Mouse (Mus musculus) stomach, embryonic 16.5 days (tissue): Measurements from ENCODE around the gene Nemp1. TPM values are rescaled to one million over a fixed set of nuclear protein-coding genes. Genes with fewer than 3 reads are reported as not detected.

Experiments
- ATAC-seq: fragments of 200-750 bp; cut with Nextera tagmentation; 2 replicates; pipeline ENCODE4 v1.8.0; 2017; ENCODE audit warnings: moderate number of reproducible peaks, moderate TSS enrichment; ENCODE audit not compliant: insufficient read depth, low FRiP score
- H3K27ac ChIP-seq: fragments of 300-500 bp; sonication (generic); 2 replicates; pipeline ENCODE4 v1.5.1; 2014; ENCODE audit warnings: low read length
- H3K27me3 ChIP-seq: fragments of 300-500 bp; sonication (generic); 2 replicates; pipeline ENCODE4 v1.6.1; 2014; ENCODE audit warnings: low read length, control low read depth, mixed read lengths; ENCODE audit not compliant: control insufficient read depth, insufficient read depth
- H3K36me3 ChIP-seq: fragments of 300-500 bp; sonication (generic); 2 replicates; pipeline ENCODE4 v1.6.1; 2014; ENCODE audit warnings: low read length; ENCODE audit not compliant: control insufficient read depth, insufficient read depth
- H3K4me1 ChIP-seq: fragments of 300-500 bp; sonication (generic); 2 replicates; pipeline ENCODE4 v1.6.1; 2014; ENCODE audit warnings: low read length, control low read depth, mixed read lengths; ENCODE audit not compliant: control insufficient read depth, insufficient read depth
- H3K4me2 ChIP-seq: fragments of 300-500 bp; sonication (generic); 2 replicates; pipeline ENCODE4 v1.6.1; 2014; ENCODE audit warnings: low read depth, low read length, mixed read lengths
- H3K4me3 ChIP-seq: fragments of 300-500 bp; sonication (generic); replicated peaks from 2 replicates; pipeline ENCODE4 v1.5.1; 2014; ENCODE audit warnings: mild to moderate bottlenecking, low read length
- H3K9ac ChIP-seq: fragments of 300-500 bp; sonication (generic); 2 replicates; pipeline ENCODE4 v1.6.1; 2014; ENCODE audit warnings: low read length
- H3K9me3 ChIP-seq: fragments of 300-500 bp; sonication (generic); replicated peaks from 2 replicates; pipeline ENCODE4 v1.6.1; 2016; ENCODE audit warnings: low read length, control low read depth; ENCODE audit not compliant: control insufficient read depth
- WGBS: fragments of 180-500 bp; shearing (Covaris S2); extraction: QIAGEN DNeasy Blood & Tissue Kit; methylation state at CpG from one replicate; pipeline ENCODE4 v1.1.7; 2014; 5-methylcytosine and 5-hydroxymethylcytosine counted together
- polyA plus RNA-seq: library from polyadenylated mRNA; unstranded; fragments of >200 nt; fragmentation: Nextera tagmentation; extraction: Ambion mirVana; gene quantifications from 2 replicates; pipeline ENCODE4 v1.2.1, GENCODE M21; 2015

Nemp1 gene
- polyA plus RNA-seq, 1 experiment from 2014 or later = 10.0 TPM

GRCm38 (mm10) chr10:127668093-127669050 lies 1.7 kb downstream of the Nemp1 start, which contains the start of gene Nab2:
Gene Nab2, minus strand, starts transcription at chr10:127668568.
- peak within 1 kb of the TSS; percentile 83 for H3K9ac ChIP-seq
- H3K4me2 ChIP-seq = peak within 1 kb of the TSS; percentile 64
- no peaks in the 10 kb centered on the region for H3K9me3 ChIP-seq
- H3K27ac ChIP-seq = peak within 1 kb of the TSS; percentile 98
- peak within 1 kb of the TSS; percentile 58 for H3K4me3 ChIP-seq
- H3K4me1 ChIP-seq = peaks cover 27% of the 10 kb centered on the region
- H3K36me3 ChIP-seq = no peaks in the 10 kb centered on the region
- H3K27me3 ChIP-seq = no peaks in the 10 kb centered on the region
- 2% methylated on average over 40 of the region's 40 CpGs for WGBS
- ATAC-seq = peak; percentile 51

DNA sequence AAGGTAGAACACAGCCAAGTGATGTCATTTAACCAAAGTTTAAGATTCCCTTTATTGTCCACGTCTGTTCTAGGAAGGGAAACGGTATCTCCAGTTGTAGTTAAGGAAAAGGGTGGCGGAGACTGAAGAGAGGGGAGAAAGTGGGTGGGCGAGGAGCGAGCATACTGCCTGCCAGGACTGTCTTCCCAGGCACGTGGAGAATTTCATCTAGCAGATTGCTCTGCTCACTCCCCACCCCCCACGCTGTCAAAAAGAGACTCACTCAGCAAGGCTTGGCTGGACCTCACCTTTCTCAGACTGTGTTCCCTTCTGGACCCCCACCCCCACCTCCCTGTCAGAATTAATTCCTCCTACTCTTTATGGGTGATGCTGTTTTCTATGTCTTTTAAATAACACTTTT lies 2.5 kb downstream of the Nemp1 start:
- Histone ChIP-seq H3K4me3 (peak overlapping the region; percentile 58; the same call in 1 of the 2 replicates), H3K9me3 (no peaks in the 10 kb centered on the region), H3K4me1 (peaks cover 19% of the 10 kb centered on the region), H3K9ac (peak overlapping the region; percentile 83; the same call in 1 of the 2 replicates), H3K27ac (peak overlapping the region; percentile 98), H3K4me2 (peak overlapping the region; percentile 64), H3K36me3 (no peaks in the 10 kb centered on the region), H3K27me3 (no peaks in the 10 kb centered on the region)
- 20% methylated on average over 7 of the region's 7 CpGs for WGBS
- no peak for ATAC-seq

DNA sequence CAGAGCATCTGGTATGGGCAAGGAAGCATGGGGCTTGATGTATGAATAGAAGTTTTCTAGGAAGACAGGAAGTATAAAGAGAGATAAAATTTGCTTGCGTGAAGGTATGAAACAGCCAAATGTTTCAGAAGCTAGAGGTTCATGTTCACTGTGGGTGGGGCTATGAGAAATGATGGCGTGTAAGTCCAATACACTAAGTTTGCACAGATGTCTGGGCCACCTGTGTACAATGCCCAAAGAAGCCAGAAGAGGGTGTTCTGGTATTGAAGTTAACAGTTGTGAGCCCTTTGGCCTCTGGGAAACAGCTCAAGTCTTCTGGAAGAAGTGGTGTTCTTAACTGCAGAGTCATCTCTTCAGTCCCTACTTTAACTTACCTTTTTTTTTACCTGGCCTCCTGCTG lies 3.5 kb downstream of the Nemp1 start:
- H3K4me2 ChIP-seq = no peak overlapping the region
- no peak overlapping the region for H3K27ac ChIP-seq
- H3K36me3 ChIP-seq = no peaks in the 10 kb centered on the region
- no peaks in the 10 kb centered on the region for H3K27me3 ChIP-seq
- no peaks in the 10 kb centered on the region for H3K9me3 ChIP-seq
- ATAC-seq = no peak
- H3K9ac ChIP-seq = no peak overlapping the region
- peaks cover 8% of the 10 kb centered on the region for H3K4me1 ChIP-seq
- WGBS = 79% methylated on average over 2 of the region's 2 CpGs
- no peak overlapping the region for H3K4me3 ChIP-seq

GRCm38 (mm10) chr10:127671276-127671675 lies 4.6 kb downstream of the Nemp1 start:
- Histone ChIP-seq H3K9ac (no peak overlapping the region), H3K36me3 (no peaks in the 10 kb centered on the region), H3K27ac (no peak overlapping the region), H3K4me3 (no peak overlapping the region), H3K4me2 (no peak overlapping the region), H3K9me3 (no peaks in the 10 kb centered on the region), H3K4me1 (peaks cover 4% of the 10 kb centered on the region; the same call in 1 of the 2 replicates), H3K27me3 (no peaks in the 10 kb centered on the region)
- no peak for ATAC-seq
- 35% methylated on average over 2 of the region's 2 CpGs for WGBS

DNA sequence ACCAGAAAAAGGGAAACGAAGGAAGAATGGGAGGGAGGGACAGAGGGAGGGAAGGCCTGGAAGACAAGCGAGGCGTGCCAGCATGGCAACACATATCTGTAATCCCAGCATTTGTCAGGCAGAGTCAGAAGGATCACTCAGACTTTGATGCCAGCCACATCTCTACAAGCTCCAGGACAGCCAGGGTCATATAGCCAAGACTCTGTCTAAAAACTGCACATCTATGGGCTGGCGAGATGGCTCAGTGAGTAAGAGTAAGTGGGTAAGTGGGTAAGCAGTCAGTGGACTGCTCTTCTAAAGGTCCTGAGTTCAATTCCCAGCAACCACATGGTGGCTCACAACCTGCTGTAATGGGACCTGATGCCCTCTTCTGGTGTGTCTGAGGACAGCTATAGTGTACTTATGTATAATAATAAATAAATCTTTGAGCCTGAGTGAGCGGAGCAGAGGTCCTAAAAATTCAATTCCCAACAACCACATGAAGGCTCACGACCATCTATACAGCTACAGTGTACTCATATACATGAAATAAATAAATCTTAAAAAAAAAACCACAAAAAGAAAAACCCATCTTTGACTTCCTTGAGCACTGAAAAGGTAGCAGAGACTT lies 7.5 kb downstream of the Nemp1 start:
- Histone ChIP-seq H3K4me2 (no peak overlapping the region), H3K9me3 (no peaks in the 10 kb centered on the region), H3K27ac (no peak overlapping the region), H3K9ac (no peak overlapping the region), H3K4me3 (no peak overlapping the region), H3K27me3 (no peaks in the 10 kb centered on the region), H3K4me1 (peaks cover 10% of the 10 kb centered on the region), H3K36me3 (no peaks in the 10 kb centered on the region)
- ATAC-seq = no peak
- 89% methylated on average over 6 of the region's 6 CpGs for WGBS

- Histone ChIP-seq H3K4me1 (peaks cover 9% of the 10 kb centered on the region), H3K27ac (peak overlapping the region; percentile 74)
Measured at GRCm38 (mm10) chr10:127674794-127675522, 8.3 kb downstream of the Nemp1 start.

DNA sequence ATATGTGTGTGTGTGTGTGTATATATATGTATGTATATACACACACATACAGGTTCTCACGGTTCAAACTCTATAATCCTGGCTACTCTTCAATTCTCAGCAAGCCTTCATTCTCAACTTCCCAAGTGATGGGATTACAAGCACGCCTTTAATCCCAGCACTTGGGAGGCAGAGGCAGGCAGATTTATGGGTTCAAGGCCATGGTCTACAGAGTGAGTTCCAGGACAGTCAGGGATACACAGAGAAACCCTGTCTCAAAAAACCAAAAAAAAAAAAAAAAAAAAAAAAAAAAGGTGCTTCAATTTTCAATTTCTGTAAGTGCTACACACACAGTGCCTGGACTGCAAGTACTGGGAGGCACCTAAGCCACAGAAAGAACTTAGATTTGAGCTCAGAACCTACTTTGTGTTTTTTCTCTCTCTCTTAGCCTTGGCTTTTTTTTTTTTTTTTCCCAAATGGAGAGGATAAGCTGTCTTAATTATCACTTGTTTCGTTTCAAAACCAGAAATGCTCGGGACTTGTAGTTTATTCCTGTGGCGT lies 9.2 kb downstream of the Nemp1 start:
- H3K9ac ChIP-seq = peak overlapping the region; percentile 61
- ATAC-seq = no peak
- peak overlapping the region; percentile 72 for H3K27ac ChIP-seq
- H3K27me3 ChIP-seq = no peaks in the 10 kb centered on the region
- H3K4me2 ChIP-seq = peak overlapping the region; percentile 51
- H3K9me3 ChIP-seq = no peaks in the 10 kb centered on the region
- 51% methylated on average over 5 of the region's 5 CpGs for WGBS
- H3K36me3 ChIP-seq = no peaks in the 10 kb centered on the region
- H3K4me3 ChIP-seq = peak overlapping the region; percentile 54
- H3K4me1 ChIP-seq = peaks cover 9% of the 10 kb centered on the region

More at GRCm38 (mm10) chr10:127674794-127675522, 8.3 kb downstream of the Nemp1 start:
- ATAC-seq = peak; percentile 3; the same call in 1 of the 2 replicates
- H3K4me2 ChIP-seq = no peak overlapping the region
- WGBS = 74% methylated on average over 8 of the region's 8 CpGs
- H3K9ac ChIP-seq = no peak overlapping the region
- no peaks in the 10 kb centered on the region for H3K27me3 ChIP-seq
- H3K9me3 ChIP-seq = no peaks in the 10 kb centered on the region
- no peak overlapping the region for H3K4me3 ChIP-seq
- H3K36me3 ChIP-seq = no peaks in the 10 kb centered on the region

DNA sequence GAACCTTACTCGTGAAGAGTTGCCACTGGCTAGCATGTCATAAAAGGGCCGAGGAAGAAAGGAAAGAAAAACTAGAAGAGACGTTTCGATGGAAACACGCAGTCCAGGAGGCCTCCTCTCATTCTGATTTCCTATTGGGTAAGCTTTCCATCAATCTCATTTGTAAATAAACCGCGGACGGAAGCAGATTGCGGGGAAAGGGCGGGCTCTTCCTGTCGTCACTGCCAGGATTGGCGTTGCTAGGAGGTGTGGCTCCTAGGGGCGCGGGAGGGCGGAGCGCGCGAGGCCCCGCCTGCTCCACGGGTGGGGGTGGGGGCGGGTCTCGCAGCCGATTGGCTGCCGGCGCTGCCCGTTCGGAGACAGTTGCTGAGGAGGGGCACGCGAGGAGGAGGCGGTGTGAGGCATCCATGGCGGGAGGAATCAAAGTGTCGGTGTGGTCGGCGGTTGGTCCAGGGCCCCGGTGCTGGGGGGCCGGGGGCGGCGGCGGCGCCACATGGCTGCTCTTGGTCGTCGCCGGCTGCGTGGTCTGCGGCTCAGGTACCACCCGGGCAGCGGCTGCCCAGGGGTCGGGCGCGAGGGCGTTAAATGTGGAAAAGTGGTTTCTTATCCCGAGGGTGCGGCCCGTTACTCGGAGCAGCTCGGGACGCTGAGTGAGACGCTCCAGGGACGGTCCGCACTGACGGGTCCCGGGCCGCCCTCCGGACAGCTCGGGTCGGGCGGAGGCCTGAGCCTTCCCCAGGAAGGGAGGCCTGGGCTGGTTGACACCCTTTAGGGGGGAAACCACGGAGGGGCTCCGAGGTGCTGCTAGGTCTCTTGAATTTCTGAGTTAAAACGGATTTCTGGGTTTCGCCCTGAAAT lies 10.2 kb downstream of the Nemp1 start:
- WGBS = under 1% methylated on average over 71 of the region's 71 CpGs
- Histone ChIP-seq H3K27ac (peak overlapping the region; percentile 72), H3K4me3 (peak overlapping the region; percentile 72), H3K27me3 (no peaks in the 10 kb centered on the region), H3K4me2 (peak overlapping the region; percentile 96), H3K36me3 (no peaks in the 10 kb centered on the region), H3K9me3 (no peaks in the 10 kb centered on the region), H3K4me1 (peaks cover 9% of the 10 kb centered on the region), H3K9ac (peak overlapping the region; percentile 74)
- peak; percentile 97 for ATAC-seq
